Mouse (Mus musculus) urinary bladder, postnatal 36 days (tissue): ENCODE results near the gene Glrx.
"Not testable (repeated sequence)": the region's sequence is repeated elsewhere in the genome, so short reads cannot be mapped to it uniquely, and the experiment has no call there.

Source experiments
- DNase-seq, 2 experiments: peaks; one replicate each; pipeline ENCODE4 v3.0.0; 2022; ENCODE audit warnings: low spot score in 2 of 2, mixed read lengths in 1 of 2

The Glrx gene

DNA sequence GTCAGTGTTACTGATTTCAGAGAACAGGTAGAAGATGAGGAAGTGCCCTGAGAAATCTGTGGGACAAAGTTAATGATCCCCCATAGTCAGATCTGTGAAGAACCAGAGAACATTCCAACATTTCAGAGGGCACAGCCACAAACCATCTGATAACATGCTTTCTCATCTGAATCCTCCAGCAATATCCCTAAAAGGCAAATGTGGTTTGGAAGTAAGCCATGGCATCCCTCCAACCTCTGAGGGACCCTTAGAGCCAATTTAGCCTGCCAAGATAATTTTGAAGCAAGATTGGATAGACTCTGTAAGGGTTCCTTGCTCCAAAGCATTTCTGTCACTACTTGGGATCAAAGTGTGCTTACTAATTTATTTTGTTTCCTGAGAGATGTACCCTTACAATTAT lies 6.2 kb upstream of the Glrx start:
- no peak for DNase-seq

DNA sequence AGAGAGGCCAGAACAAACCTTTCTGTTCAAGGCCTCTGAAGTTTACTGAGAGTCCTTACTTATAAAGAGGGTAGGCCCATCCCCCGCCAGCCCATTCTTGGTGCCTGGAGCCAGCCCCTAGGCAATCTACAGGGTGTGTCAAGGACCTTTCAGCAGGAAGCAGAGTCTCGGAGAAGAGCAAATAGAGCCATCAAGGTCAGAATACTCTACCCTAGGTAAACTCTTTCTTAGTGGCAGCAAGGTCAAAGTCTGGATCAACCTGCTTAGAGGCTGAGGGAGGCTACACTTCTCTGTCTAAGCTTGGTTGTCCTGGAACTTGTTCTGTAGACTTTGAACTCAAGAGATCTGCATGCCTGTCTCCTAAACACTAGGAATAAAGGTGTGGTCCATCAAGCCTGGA lies 4.2 kb upstream of the Glrx start:
- no peak for DNase-seq

- DNase-seq: no peak
Measured at GRCm38 (mm10) chr13:75838506-75838905, 1.2 kb upstream of the Glrx start.

GRCm38 (mm10) chr13:75840752-75841285 lies 1.2 kb downstream of the Glrx start:
- DNase-seq: no peak

- no peak for DNase-seq
Measured at GRCm38 (mm10) chr13:75841950-75842349, 2.3 kb downstream of the Glrx start.

- DNase-seq: no peak
Measured at GRCm38 (mm10) chr13:75843331-75843730, 3.7 kb downstream of the Glrx start.

DNA sequence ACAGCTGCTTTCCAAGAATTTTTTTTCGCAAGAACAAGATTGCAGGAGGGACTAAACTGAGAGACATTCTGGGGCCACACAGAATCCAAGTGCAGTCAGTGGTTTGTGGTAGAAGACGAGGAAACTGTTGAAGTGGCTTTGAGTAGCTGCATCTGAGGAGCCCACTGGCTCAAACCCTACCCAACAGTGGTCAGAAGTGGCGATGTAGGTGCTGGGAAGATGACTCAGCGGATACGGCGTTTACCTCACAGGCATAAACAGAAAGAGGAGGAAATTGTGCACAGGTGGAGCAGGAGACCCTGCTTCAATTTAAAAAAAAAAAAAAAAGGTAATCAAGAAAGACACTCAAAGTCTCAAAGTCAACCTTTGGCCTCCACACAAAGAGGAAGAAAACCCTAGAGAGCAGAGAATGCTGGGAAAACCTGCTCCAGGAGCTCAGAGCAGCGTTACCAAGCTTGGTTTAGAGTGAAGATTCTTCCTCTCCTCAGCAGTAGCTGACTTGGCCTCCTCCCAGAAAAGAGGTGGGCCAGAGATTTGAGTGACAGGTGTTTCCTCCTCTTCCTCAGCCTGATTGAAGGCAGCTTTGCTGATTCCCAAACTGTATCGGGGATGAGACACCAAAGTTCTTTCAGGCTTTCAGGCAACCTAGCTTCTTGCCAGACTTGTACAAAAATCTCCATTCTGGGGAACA lies 4.5 kb downstream of the Glrx start:
- no peak for DNase-seq

DNA sequence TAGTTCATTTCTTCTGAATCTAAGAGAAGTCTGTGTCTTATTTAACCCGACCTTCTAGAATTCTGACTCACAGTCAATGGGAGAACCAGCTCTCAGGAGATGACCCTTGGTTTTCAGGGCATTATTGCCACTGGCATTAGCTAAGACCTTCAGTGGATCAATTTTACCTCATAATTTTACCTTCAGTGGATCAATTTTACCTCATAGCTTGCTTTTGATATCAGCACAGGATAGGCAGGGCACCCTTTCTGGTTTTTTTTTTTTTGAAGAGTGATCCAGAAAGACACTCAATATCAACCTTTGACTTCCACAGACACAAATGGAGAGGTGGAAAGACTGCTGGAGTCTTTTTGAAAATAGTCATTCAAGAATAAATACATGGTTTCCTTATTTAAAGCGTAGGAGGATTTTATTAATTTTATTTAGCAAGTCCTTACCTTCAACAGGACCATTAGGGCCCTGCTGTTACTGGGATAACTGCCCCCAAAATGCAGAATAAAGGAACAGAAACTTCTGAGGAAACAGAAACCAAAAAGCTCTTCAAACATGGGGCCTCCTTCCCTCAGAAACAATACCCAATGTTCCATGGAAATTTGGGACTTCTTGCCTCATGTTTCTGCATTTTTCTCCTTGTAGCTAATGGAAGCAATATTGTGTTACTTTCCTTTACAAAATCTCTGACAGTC lies 5.3 kb downstream of the Glrx start:
- DNase-seq: no peak

DNA sequence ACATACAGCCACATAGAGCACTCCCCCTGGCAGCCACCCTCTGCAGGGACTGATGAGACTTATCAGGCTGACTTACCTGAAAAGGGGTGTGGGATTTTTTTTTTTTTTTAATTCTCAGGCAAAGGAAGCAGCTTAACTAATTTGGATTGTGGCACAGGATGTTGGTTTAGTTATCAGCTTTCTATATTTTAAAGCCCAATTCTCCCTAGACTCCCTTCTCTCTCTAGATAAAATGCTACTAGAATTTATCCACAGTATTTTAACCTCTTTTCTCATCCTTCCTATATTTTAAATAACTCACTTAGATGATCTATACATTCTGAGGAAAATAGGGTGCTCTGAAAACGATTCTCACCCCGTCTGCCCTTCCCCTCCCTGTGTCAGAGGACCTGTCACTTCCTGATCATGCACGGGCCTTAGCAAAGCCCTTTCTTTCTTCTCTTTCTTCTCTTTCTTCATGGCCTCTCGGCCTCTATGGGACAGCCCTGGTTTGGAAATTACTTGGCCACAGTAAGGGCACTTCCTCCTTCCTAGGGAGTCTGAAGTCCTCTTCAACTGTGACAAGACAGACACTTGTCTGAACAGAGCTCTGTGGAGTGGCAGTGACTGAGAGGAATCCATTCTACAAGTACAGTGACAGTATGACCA lies 6.0 kb downstream of the Glrx start:
- DNase-seq: no peak

DNA sequence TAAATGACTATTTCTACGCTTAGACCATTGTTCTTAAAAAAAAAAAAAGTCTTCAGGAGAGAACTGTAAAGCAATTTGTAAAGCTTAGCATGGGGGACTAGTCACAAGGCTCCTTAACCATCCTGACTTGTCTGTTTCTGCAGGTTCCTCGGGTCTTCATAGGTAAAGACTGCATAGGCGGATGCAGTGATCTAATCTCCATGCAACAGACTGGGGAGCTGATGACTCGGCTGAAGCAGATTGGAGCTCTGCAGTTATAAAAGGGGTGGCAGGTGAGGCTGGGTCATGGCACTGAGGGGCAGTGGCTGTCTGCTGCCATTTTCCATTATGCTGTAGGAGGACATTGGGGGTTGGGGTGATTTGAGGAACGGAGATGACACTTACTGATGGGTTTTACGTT lies 7.4 kb downstream of the Glrx start:
- no peak for DNase-seq

- no peak for DNase-seq
Measured at GRCm38 (mm10) chr13:75852027-75852426, 12.4 kb downstream of the Glrx start.

DNA sequence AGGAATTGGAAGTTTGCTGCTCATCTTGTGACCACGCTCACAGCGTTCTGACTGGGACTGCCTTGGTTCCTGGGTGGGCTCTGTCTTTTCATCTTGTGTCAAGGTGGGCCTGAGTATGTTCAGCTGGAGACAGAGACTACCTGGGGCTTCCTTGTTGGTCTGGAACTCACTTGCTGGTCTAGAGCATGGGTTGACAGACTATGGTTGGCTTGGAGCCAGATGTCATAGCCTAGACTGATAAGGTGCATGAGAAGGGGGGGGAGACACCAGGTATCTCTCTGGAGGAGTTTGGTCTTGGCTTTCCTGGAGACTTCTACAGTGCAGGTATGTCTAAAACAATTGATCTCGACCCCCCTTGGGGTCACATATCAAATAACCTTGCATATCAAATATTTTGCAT lies 13.4 kb downstream of the Glrx start:
- DNase-seq: no peak

GRCm38 (mm10) chr13:75859264-75859844 lies 19.7 kb downstream of the Glrx start:
- no peak for DNase-seq

GRCm38 (mm10) chr13:75865486-75866184 lies 26.0 kb downstream of the Glrx start:
- no peak for DNase-seq

GRCm38 (mm10) chr13:75867876-75868275 lies 28.2 kb downstream of the Glrx start:
- no peak for DNase-seq

DNA sequence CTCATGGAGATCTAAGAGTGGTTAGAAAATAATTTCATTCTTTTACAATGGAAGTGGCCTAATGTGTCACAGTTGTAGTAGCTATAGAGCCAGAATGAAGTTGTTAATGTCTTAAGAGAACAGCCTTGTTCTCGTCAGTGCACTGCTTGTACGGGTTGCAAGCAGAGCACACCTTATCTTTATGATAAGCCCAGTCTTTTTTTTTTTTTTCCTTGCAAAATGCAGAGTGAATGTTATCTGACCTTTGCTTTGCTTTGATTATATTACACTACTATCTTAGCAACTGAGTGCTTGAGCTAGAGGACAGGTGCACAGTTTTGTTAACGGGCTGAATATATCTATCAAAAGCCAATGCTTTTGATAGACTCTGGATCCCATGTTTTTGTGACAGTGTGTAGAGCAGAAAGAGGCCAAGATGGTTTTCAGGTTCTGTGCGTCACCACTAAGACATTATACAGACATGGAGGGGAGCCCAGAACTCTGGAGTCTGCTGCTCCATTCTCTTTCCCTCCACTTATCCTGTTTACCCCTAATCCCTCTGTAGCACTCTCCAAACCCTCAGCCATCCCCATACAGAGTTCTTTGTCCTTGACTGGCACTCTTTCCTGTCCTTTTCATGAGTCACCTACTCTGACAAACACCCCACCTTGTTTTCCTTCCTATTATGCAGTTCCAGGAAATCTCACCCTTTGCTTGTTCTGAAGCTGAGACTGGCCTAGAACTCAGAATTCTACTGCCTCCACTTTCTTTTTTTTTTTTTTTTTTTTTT lies 35.1 kb downstream of the Glrx start:
- DNase-seq: no peak

- DNase-seq: not testable (repeated sequence)
Measured at GRCm38 (mm10) chr13:75876188-75876587, 36.5 kb downstream of the Glrx start.

DNA sequence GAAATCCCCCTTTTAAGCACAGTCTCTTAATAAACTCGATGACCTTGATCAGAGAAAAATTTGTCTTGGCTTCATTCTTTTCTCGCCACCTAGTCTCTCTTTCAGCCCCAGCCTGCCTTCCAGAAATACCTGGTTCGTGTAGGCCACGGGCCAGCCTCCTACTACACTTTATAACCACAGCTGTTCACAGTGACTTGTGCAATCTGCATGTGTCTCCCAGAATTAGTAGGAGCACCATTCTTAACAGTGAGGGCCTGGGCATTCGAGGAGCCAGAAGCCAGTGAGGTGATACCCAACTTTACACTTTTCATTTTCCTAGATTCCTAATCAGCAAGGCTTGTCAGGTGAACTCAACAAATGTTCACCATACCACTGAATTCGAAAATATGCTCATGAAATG lies 36.9 kb downstream of the Glrx start:
- DNase-seq: no peak

DNA sequence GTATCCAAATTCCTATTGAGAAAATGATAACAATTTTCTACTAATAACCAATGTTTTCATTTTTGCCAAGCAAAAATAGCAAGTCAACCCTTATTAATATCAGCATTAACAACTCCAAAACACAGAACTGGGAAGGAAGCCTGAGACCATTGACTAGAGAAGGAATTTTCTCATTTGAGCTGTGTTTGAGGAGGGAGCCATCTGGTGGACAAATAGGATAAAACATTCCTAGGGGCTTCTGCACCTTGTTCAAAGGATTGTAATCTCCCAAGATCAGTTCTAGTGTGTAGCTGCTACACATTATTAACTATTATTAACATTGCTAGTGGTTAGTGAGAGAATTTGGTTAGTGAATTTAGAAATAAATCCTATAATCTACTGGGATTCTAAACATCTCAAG lies 38.2 kb downstream of the Glrx start:
- DNase-seq: no peak

DNA sequence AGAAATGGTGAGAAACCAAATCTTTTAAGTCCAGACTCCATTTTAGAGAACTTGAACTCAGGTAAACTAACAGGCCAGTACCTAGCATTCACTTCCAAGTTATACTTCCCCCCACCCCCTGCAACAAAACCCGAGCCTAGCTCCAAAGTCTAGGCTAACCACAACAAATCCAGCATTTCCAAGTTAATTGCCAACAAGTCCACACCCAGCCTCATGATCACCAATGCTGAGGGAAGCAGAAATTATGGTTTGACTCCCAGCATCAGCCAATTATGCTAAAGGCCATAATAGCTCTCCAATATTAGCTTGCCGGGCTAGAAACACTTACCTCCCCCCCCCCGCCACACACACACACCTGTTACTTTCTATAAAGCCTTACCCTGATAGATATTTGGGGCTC lies 40.1 kb downstream of the Glrx start:
- no peak for DNase-seq

DNA sequence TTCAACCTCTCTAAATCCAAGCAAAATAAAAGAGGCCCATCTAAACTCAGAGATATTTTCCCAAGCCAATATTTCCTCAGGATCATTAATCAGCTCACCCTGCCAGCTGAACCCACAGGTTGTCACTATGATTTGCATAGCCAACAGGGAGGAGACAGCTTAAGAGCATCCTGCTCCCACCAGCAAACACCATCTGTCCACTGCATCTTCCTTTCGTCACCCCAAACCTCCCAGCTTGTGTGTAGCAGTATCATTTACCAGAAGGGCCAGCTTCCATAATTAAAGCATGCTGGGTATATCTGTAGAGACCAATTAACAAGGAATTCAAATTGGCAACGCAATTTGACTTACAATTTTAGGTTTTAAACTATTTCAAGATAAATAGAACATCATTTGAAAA lies 40.8 kb downstream of the Glrx start:
- no peak for DNase-seq
